Mouse (Mus musculus): ENCODE measurements around the gene Pet100.

The Pet100 gene

GRCm38 (mm10) chr8:3625445-3625844, 4.1 kb downstream of the Pet100 start, which contains the start of gene Pcp2:
Pcp2 (minus strand) TSS chr8:3625545.
- DNase-seq (ENCODE audit: low spot score), result no peak

DNA sequence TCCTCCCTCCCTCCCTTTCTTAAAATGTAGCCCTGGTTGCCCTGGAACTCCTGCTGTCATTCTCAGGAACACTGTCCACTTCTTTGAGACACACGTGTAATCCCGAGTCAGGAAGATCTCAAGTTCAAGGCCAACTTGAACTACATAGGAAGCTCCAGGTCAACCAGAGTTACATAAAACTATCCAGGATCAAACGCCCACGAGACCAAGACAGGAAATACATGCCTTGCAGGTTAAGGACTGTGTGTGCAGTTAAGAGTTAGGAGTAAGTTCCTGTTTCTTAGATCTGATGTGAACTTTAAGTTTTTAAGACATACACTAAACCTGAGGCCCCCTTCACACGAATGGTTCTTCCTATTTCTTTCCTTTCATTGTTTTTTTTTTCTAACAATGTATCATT, 5.6 kb downstream of the Pet100 start:
- DNase-seq (ENCODE audit: low spot score), result no peak

DNA sequence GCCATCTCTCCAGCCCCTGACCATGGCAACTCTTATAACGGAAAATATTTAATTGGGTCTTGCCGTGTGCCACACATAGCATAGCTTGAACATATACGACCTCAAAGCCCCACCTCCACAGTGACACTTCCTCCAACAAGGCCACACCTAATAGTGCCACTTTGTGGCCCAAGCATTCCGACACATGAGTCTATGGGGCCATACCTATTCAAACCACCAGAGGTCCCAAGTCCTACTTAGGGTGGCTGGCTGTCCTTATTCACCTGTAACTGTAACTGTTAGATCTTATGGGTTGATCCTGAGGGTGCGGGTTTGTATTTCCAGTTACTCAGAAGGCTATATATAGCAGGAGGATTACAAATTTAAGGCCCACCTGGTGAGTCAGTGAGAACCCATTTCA, 6.7 kb downstream of the Pet100 start:
- no peak for DNase-seq (ENCODE audit: low spot score)

DNA sequence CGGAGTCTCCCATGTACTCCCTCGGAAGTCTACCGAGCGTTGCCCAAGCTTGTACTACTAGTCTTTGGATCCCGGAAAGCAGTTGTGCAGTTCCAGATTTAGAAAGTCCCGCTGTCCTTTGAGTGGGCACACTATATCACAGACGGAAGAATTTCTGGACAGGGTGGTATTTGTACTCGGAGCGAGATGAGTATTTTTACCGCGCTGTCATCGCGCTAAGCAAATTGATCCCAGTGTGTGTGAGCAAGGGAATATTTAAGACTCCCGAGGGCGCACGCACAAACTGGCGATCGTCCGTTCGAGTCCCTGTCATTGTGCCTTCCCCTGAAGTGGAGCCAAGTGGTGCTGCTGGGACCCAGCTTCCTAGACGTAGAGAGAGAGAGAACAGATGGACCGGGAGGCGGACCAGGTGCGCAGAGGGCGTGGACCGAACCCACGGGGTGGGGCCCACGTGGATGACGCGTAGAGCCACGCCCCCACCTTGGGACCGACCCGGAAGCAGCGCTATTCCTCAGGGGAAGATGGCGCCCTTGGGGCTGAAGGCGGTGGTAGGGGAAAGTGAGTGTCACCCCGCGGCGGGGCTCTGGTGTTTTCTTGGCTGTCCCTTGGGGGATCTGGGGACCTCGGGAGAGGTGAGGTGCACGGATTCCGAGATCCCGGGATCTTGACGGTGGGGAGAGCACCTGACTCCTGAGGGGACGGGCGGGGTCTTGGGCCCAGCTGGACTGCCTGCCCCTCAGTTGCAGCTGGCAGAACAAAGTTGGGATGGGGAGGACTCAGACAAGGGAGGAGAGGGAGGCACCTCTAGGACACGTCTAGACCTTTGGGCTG, 9.5 kb downstream of the Pet100 start, which contains the start of gene Stxbp2:
Gene Stxbp2 (plus strand): TSS at position 309 of the 831 bp plus-strand sequence.
- peak; percentile 61 for DNase-seq (ENCODE audit: low spot score)

DNA sequence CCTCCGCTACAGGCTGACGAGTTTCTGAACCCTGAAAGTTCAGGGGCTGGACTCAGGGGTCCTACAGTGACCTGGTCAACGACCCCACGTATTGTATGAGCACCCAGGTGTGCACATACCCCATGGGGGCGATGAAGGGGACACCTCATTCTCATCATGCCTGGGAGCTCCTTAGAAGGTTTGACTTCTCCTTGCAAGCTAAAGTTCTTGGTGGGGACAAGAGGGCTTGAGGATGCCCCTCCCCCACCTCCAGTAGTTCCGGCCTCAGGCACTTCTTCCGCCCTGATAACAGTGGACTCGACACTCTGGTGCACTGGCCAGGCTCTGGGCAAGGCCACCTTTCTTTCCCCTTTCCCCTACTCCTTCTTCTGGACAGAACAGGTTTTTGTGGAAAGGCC, 10.1 kb downstream of the Pet100 start:
- DNase-seq (ENCODE audit: low spot score), result no peak

DNA sequence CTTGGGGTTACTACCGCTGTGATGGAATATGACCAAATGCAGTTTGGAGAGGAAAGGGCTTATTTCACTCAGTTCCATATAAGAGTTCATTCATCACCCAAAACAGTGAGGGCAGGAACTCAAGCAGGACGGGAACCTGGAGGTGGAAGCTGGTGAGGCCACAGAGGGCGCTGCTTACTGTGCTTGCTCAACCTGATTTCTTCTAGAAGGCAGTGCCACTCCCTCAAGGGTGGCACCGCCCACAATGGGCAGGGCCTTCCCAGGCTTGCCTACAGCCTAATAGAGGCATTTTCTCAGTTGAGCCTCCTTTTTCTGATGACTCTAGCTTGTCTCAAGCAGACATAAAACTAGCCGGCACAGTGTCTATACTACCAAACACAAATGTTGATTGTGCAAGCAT, 24.5 kb downstream of the Pet100 start:
- no peak for DNase-seq (ENCODE audit: low spot score)

DNA sequence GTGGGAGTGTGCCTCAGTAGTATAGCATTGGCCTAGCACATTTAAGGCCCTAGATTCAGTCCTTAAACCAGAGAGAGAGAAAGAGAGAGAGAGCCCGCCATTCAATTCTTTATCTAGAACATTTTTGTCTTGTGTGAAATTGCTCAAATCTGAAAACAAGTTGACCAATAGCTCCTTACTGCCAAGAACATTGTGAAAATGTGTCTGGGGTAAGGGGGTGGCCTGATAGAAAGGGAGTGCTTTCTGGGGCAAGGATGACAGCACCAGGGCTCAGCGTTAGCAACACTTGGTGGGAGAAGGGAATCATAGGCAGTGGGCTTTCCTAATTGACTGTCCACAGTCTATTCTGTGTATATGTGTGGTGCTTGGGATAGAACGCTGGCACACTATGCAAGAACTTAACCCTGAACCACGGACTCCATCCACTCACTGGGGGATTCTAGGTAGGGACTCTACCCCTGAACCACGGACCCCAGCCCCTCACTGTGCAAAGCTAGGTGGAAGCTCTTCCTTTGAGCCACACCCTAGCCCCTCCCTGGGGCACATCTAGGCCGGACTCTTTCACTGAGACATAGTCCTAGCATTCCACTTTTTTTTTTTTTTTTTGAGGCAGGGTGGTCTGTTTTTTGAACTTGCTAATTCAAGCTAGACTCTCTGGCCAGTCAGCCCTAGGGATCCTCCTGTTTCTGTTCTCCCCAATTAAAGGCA, 25.6 kb downstream of the Pet100 start:
- DNase-seq (ENCODE audit: low spot score), result no peak

GRCm38 (mm10) chr8:3647561-3647960, 26.2 kb downstream of the Pet100 start:
- DNase-seq (ENCODE audit: low spot score), result no peak

DNA sequence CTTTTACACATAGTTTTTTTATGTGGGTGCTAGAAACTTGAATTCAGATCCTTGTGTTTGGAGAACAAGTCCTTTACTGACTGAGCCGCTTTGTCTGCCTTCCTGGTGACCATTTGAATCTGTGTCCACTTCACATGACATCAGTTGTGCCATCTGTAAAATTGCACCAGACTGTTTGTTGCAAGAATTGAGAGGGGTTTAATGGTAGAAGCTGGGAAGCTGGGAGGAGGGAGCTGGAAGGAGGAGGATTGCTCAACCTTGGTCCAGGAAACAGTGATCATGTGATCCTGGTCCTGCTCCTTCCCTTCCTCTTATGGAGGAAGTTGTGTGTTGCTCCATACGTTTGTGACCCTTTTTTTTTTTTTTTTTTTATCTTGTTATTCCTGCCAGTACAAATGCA, 26.9 kb downstream of the Pet100 start:
- DNase-seq (ENCODE audit: low spot score), result no peak

GRCm38 (mm10) chr8:3648990-3649389, 27.6 kb downstream of the Pet100 start:
- no peak for DNase-seq (ENCODE audit: low spot score)

GRCm38 (mm10) chr8:3652845-3653244, 31.5 kb downstream of the Pet100 start:
- DNase-seq (ENCODE audit: low spot score), result no peak

DNA sequence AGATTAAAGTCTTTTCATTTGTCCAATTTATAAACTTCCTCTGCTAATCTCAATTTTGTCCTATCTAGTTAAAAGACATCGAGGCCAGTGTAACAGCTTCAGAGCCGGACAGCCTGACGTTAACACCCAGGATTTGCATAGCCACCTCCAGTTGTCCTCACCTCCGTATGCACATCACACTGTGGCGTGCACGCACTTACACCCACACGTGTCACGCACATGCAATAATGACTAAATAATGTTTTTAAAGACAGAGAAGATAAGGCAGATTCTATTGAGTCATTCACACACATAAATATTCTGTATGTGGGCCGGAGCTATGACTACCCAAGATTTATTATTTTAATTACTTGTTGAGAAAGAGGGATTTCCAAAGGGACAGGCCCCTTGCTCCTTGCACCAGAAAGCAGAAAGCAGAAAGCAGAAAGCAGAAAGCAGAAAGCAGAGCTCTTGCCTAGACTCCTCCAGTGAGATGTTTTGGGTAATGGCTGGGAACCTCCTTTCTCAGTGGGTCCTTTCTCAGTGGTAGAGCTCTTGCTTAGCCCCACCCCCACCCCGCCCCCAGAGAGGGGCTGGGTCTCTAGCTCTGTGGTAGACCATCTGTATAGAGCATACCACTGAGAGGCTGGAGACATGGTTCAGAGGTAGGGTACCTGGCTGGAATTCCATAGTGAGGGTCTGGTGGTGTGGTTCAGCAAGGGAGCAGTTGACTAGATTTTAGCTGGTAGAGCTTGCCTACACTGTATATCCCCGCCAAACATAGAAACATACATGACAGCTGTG, 33.6 kb downstream of the Pet100 start:
- no peak for DNase-seq (ENCODE audit: low spot score)

DNA sequence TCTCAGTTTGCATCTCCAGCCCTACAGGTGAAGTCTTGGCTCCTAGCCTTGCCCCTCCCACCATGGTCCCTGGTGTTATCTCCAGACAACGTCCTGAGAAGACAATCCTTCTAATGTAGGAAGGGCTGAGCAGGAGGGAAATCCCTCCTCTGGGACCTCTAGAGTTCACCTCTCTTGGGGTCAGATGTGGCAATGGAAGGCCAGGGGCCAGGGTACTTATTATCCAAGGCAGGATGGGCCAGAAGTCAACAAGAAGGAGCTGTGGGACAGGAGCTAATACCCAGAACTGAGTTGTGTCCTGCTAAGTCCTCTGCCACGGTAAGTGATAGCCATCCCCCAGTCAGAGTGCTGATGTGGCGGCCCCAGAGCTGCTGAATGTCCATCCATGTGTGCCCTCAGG, 34.2 kb downstream of the Pet100 start, which contains the start of gene Retn:
Gene Retn (plus strand): TSS at position 245 of the 400 bp plus-strand sequence.
- no peak for DNase-seq (ENCODE audit: low spot score)

GRCm38 (mm10) chr8:3656725-3657381, 35.5 kb downstream of the Pet100 start:
- DNase-seq (ENCODE audit: low spot score), result no peak

GRCm38 (mm10) chr8:3660889-3661288, 39.5 kb downstream of the Pet100 start:
- no peak for DNase-seq (ENCODE audit: low spot score)

- DNase-seq (ENCODE audit: low spot score), result no peak
These were observed 43.1 kb downstream of the Pet100 start for GRCm38 (mm10) chr8:3664405-3664804.

- DNase-seq (ENCODE audit: low spot score), result no peak
These were observed 44.2 kb downstream of the Pet100 start, which contains the start of gene Mcemp1 for GRCm38 (mm10) chr8:3665507-3665906. Mcemp1 (plus strand) TSS chr8:3665754.

DNA sequence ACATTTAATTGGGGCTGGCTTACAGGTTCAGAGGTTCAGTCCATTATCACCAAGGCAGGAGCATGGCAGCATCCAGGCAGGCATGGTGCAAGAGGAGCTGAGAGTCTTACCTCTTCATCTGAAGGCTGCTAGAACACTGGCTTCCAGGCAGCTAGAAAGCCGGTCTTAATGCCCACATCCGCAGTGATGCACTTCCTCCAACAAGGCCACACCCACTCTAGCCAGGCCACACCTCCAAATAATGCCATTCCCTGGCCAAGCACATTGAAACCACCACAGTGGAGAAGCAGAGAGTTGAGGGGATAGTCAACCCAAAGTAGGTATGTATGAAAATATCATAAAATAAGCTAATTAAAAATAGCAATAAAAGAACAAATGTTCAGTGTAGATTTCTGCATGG, 49.0 kb downstream of the Pet100 start:
- DNase-seq (ENCODE audit: low spot score), result no peak

- DNase-seq (ENCODE audit: low spot score), result peak; percentile 46
These were observed 50.7 kb downstream of the Pet100 start, which contains the start of gene Fcor for GRCm38 (mm10) chr8:3671980-3672491. Fcor (minus strand) TSS chr8:3672362.

DNA sequence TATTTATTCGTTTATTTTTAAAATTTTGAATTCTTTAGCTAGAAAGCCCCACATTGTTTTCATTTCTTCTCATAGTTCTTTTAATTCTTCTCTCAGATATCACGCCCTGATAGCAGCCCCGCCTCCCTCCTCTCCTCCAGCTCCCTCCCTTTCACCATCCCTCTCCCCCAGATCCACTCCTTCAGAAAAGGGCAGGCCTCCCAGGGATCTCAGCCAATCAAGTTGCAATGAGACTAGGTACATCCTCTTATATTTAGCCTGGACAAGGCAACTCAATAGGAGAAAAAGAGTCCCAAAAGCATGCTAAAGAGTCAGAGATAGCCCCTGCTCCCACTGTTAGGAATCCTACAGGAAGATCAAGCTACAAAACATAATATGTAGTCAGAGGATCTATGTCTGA, 53.3 kb downstream of the Pet100 start:
- no peak for DNase-seq (ENCODE audit: low spot score)
